Mouse (Mus musculus): ENCODE measurements at regions not wholly inside any gene's neighbourhood (a gene's known extent, or its start where the extent isn't known, plus 50 kb on each side); places are given as distances from the start of the nearest gene placed in this dataset.

DNA sequence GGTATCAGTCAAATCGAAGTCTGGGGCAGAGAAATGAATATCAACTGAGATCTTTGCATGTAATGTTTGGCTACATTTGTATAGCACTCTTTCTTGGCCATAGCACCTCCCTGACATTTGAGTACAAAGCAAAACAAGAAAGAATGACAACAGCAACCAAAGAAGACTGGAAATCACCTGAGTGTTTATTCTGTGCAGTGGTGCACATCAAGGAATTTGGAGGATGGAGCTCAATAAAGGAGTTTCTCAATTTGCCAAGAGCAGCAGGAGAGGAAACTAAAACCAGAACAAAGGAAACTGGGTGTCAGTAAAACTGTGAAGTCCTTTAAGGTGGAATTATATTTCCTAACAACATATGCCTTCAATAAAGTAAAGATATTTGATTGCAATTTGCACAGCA, 426.2 kb upstream of the Slit2 start:
- TF ChIP-seq CTCF (IDR thresholded peaks at IDR 0.05; ENCODE audit: low read depth) (no peak), EP300 (IDR thresholded peaks at IDR 0.05; ENCODE audit: low read depth) (no peak)

All from heart, postnatal 0 days (tissue).